Mouse (Mus musculus) limb, embryonic 11.5 days (tissue): ENCODE results near the gene Olfr457. TPM values are rescaled to one million over a fixed set of nuclear protein-coding genes. Genes with fewer than 3 reads are reported as not detected.

ENCODE experiments used
- ATAC-seq: fragments of 200-750 bp; cut with Nextera tagmentation; 2 replicates; pipeline ENCODE4 v1.8.0; 2017; ENCODE audit warnings: low read depth; ENCODE audit not compliant: insufficient number of reproducible peaks, low FRiP score, low TSS enrichment
- DNase-seq: peaks from one replicate; pipeline ENCODE4 v3.0.0-alpha.2; 2015; ENCODE audit warnings: low spot score
- H3K27ac ChIP-seq: fragments of 300-500 bp; sonication (generic); replicated peaks from 2 replicates; pipeline ENCODE4 v1.5.1; 2014; ENCODE audit warnings: low read depth, mild to moderate bottlenecking, low read length
- H3K27me3 ChIP-seq: fragments of 300-500 bp; sonication (generic); 2 replicates; pipeline ENCODE4 v1.6.1; 2014; ENCODE audit warnings: mild to moderate bottlenecking, low read length, mixed read lengths; ENCODE audit not compliant: control insufficient read depth, insufficient read depth
- H3K36me3 ChIP-seq: fragments of 300-500 bp; sonication (generic); 2 replicates; pipeline ENCODE4 v1.6.1; 2014; ENCODE audit warnings: mild to moderate bottlenecking, low read length, moderate library complexity, mixed read lengths; ENCODE audit not compliant: control insufficient read depth, insufficient read depth
- H3K4me1 ChIP-seq: fragments of 300-500 bp; sonication (generic); 2 replicates; pipeline ENCODE4 v1.6.1; 2014; ENCODE audit warnings: low read length, mixed read lengths; ENCODE audit not compliant: control insufficient read depth, insufficient read depth
- H3K4me2 ChIP-seq: fragments of 300-500 bp; sonication (generic); 2 replicates; pipeline ENCODE4 v1.6.1; 2014; ENCODE audit warnings: low read depth, mild to moderate bottlenecking, moderate library complexity; ENCODE audit not compliant: severe bottlenecking
- H3K4me3 ChIP-seq: fragments of 300-500 bp; sonication (generic); 2 replicates; pipeline ENCODE4 v1.5.1; 2014; ENCODE audit warnings: low read depth, low read length
- H3K9ac ChIP-seq: fragments of 300-500 bp; sonication (generic); 2 replicates; pipeline ENCODE4 v1.6.1; 2014; ENCODE audit warnings: mild to moderate bottlenecking, low read length
- H3K9me3 ChIP-seq: fragments of 300-500 bp; sonication (generic); 2 replicates; pipeline ENCODE4 v1.6.1; 2016; ENCODE audit warnings: low read length; ENCODE audit not compliant: control insufficient read depth
- WGBS: fragments of 180-500 bp; shearing (Covaris S2); extraction: QIAGEN DNeasy Blood & Tissue Kit; methylation state at CpG from one replicate; pipeline ENCODE4 v1.1.7; 2014; 5-methylcytosine and 5-hydroxymethylcytosine counted together
- polyA plus RNA-seq: library from polyadenylated mRNA; unstranded; fragments of >200 nt; fragmentation: Nextera tagmentation; extraction: Ambion mirVana; gene quantifications from 2 replicates; pipeline ENCODE4 v1.2.1, GENCODE M21; 2014

Olfr457 gene
- polyA plus RNA-seq, 1 experiment from 2014 or later: not detected

GRCm38 (mm10) chr6:42421439-42421838, 54.7 kb downstream of the Olfr457 start:
- Histone ChIP-seq H3K27ac (no peak overlapping the region), H3K4me1 (no peaks in the 10 kb centered on the region), H3K9ac (no peak overlapping the region), H3K9me3 (no peaks in the 10 kb centered on the region), H3K36me3 (no peaks in the 10 kb centered on the region), H3K4me2 (no peak overlapping the region), H3K27me3 (no peaks in the 10 kb centered on the region), H3K4me3 (no peak overlapping the region)
- no peak for ATAC-seq
- 80% methylated on average over 2 of the region's 2 CpGs for WGBS
- no peak for DNase-seq

GRCm38 (mm10) chr6:42419443-42419842, 56.7 kb downstream of the Olfr457 start:
- Histone ChIP-seq H3K9me3 (no peaks in the 10 kb centered on the region), H3K27ac (no peak overlapping the region), H3K4me2 (no peak overlapping the region), H3K4me3 (no peak overlapping the region), H3K36me3 (no peaks in the 10 kb centered on the region), H3K4me1 (no peaks in the 10 kb centered on the region), H3K9ac (no peak overlapping the region), H3K27me3 (no peaks in the 10 kb centered on the region)
- no peak for DNase-seq
- no peak for ATAC-seq
- 93% methylated on average over 2 of the region's 2 CpGs for WGBS

Other genes with a start within 250 kb of the Olfr457 start
- 21.1 and 22.6 TPM in 2 replicates for gene Gstk1, start 230.4 kb downstream of the Olfr457 start, polyA plus RNA-seq
- gene Tmem139, start 214.4 kb downstream of the Olfr457 start, polyA plus RNA-seq: 1.5 TPM in 2 replicates
- gene Casp2, start 211.3 kb downstream of the Olfr457 start, polyA plus RNA-seq: 78.3 and 82.6 TPM in 2 replicates
- 0.69 and 1.1 TPM in 2 replicates for gene Clcn1, start 189.7 kb downstream of the Olfr457 start, polyA plus RNA-seq
- gene Fam131b, start 151.7 kb downstream of the Olfr457 start, polyA plus RNA-seq: 0.85 and 0.89 TPM in 2 replicates
- gene Zyx, start 126.7 kb downstream of the Olfr457 start, polyA plus RNA-seq: 97.7 and 101 TPM in 2 replicates
- gene Epha1, start 103.1 kb downstream of the Olfr457 start, polyA plus RNA-seq: 2.5 and 4.6 TPM in 2 replicates
- gene Tas2r143, start 76.1 kb downstream of the Olfr457 start, polyA plus RNA-seq: not detected in 2 replicates
- not detected in 2 replicates for gene Tas2r135, start 70.9 kb downstream of the Olfr457 start, polyA plus RNA-seq
- gene Tas2r126, start 41.8 kb downstream of the Olfr457 start, polyA plus RNA-seq: not detected in 2 replicates
- gene Olfr458, start 11.1 kb downstream of the Olfr457 start, polyA plus RNA-seq: not detected in 2 replicates
- not detected in 2 replicates for gene Olfr456, start 10.9 kb upstream of the Olfr457 start, polyA plus RNA-seq
- not detected in 2 replicates for gene Olfr455, start 71.3 kb upstream of the Olfr457 start, polyA plus RNA-seq
- not detected in 2 replicates for gene Tcaf3, start 121.4 kb upstream of the Olfr457 start, polyA plus RNA-seq
- 1.8 and 3.0 TPM in 2 replicates for gene Tcaf2, start 168.9 kb upstream of the Olfr457 start, polyA plus RNA-seq
- 87.0 and 89.6 TPM in 2 replicates for gene Tcaf1, start 233.8 kb upstream of the Olfr457 start, polyA plus RNA-seq